Mouse (Mus musculus): ENCODE results near the gene Calm4.

- no peak for TF ChIP-seq CTCF (IDR thresholded peaks at IDR 0.05; ENCODE audit: control insufficient read depth, insufficient read depth, low read length)
- TF ChIP-seq POLR2A (IDR thresholded peaks at IDR 0.05; ENCODE audit: borderline replicate concordance, control insufficient read depth, low read depth, low read length) = no peak
Measured at GRCm38 (mm10) chr13:3822105-3822504, 15.5 kb upstream of the Calm4 start.
